Mouse (Mus musculus) heart, embryonic 14.5 days (tissue): ENCODE data around the gene Pdzd7. TPM values are rescaled to one million over a fixed set of nuclear protein-coding genes. Genes with fewer than 3 reads are reported as not detected.
A peak's percentile ranks its signal among the peaks of the same experiment; 100 is the strongest.

Source experiments
- ATAC-seq: fragments of 200-750 bp; cut with Nextera tagmentation; 2 replicates; pipeline ENCODE4 v1.8.0; 2017; ENCODE audit warnings: low read depth, moderate TSS enrichment; ENCODE audit not compliant: insufficient number of reproducible peaks, insufficient read depth, low FRiP score
- H3K27ac ChIP-seq, 2 experiments: fragments of 200-500 bp in 1 of 2; fragments of 300-500 bp in 1 of 2; sonication (generic) in 1 of 2; replicated peaks in 1 of 2; 2 replicates each; pipeline ENCODE4 v1.5.1; 2012 to 2014; ENCODE audit warnings: low read depth in 2 of 2, low read length in 2 of 2, control low read depth in 1 of 2, mild to moderate bottlenecking in 1 of 2, mixed read lengths in 1 of 2; ENCODE audit not compliant: control insufficient read depth in 1 of 2, insufficient read depth in 1 of 2
- H3K27me3 ChIP-seq: fragments of 300-500 bp; sonication (generic); 2 replicates; pipeline ENCODE4 v1.6.1; 2014; ENCODE audit warnings: mild to moderate bottlenecking, low read length, control low read depth; ENCODE audit not compliant: control insufficient read depth, insufficient read depth
- H3K36me3 ChIP-seq: fragments of 300-500 bp; sonication (generic); 2 replicates; pipeline ENCODE4 v1.6.1; 2014; ENCODE audit warnings: mild to moderate bottlenecking, control low read depth, low read length, mixed read lengths; ENCODE audit not compliant: control insufficient read depth, insufficient read depth
- H3K4me1 ChIP-seq, 2 experiments: fragments of 200-500 bp in 1 of 2; fragments of 300-500 bp in 1 of 2; sonication (generic) in 1 of 2; 2 replicates each; pipeline ENCODE4 v1.6.1; 2012 to 2014; ENCODE audit warnings: low read length in 2 of 2, control low read depth in 1 of 2, mixed read lengths in 1 of 2; ENCODE audit not compliant: control insufficient read depth in 2 of 2, insufficient read depth in 2 of 2
- H3K4me2 ChIP-seq: fragments of 300-500 bp; sonication (generic); 2 replicates; pipeline ENCODE4 v1.6.1; 2014; ENCODE audit warnings: mild to moderate bottlenecking, low read length
- H3K4me3 ChIP-seq, 2 experiments: fragments of 200-500 bp in 1 of 2; fragments of 300-500 bp in 1 of 2; sonication (generic) in 1 of 2; 2 replicates each; pipeline ENCODE4 v1.5.1; 2012 to 2014; ENCODE audit warnings: low read length in 2 of 2, mild to moderate bottlenecking in 2 of 2, control low read depth in 1 of 2, low read depth in 1 of 2, moderate library complexity in 1 of 2; ENCODE audit not compliant: control insufficient read depth in 1 of 2, insufficient read depth in 1 of 2
- H3K9ac ChIP-seq: fragments of 300-500 bp; sonication (generic); 2 replicates; pipeline ENCODE4 v1.6.1; 2014; ENCODE audit warnings: mild to moderate bottlenecking, low read length
- H3K9me3 ChIP-seq: fragments of 300-500 bp; sonication (generic); 2 replicates; pipeline ENCODE4 v1.6.1; 2016; ENCODE audit warnings: low read length, control low read depth; ENCODE audit not compliant: control insufficient read depth
- WGBS: fragments of 180-500 bp; shearing (Covaris S2); extraction: QIAGEN DNeasy Blood & Tissue Kit; methylation state at CpG from one replicate; pipeline ENCODE4 v1.1.7; 2014; 5-methylcytosine and 5-hydroxymethylcytosine counted together
- polyA plus RNA-seq: library from polyadenylated mRNA; unstranded; fragments of >200 nt; fragmentation: Nextera tagmentation; extraction: Ambion mirVana; gene quantifications from 2 replicates; pipeline ENCODE4 v1.2.1, GENCODE M21; 2014

The Pdzd7 gene
- polyA plus RNA-seq, 1 experiment from 2014 or later = 0.11 TPM

DNA sequence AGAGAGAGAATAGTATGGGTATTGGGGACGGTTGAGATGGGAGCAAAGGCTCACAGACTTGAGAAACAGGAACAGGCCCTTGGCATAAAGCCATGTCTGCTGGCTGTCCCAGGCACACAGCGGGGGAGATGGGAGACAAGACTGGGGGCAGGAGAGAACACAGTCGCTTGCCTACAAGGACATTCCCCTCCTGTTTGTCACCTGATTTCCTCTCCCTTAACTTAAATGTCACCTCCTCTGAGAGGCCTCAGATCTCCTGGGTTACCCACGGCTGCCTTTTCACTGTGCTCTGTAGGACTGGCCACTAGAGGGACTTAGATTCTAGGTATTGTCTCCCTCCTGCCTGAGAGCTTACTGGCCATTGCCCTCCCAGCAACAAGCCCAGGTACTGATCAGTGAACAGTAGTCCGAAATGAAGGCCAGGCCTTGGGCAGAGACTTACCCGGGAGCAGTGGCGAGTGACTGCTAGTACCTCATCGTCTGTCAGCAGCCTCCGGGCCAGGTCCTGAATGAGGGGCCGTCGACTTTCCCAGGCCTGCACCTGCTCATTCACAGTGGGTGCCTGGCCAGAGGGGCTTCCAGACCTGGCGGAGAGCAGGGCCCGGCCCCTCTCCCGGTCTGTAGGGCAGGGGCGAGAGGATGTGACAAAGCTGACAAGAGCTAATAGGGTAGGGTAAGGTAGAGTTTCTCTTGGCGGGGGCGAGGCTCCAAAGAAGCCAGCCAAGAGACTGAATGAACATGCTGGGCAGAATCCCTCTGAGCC, 12.8 kb downstream of the Pdzd7 start:
- Histone ChIP-seq H3K9ac (no peak overlapping the region), H3K9me3 (no peaks in the 10 kb centered on the region), H3K27me3 (no peaks in the 10 kb centered on the region), H3K27ac (0 out of 4 replicates have a peak overlapping the region, but pooled peaks of 1 of the 2 experiments have one; percentile 4), H3K4me3 (no peak overlapping the region), H3K4me1 (peaks cover 13 to 31% of the 10 kb centered on the region in 2 experiments), H3K4me2 (no peak overlapping the region), H3K36me3 (peaks cover 13% of the 10 kb centered on the region)
- no peak for ATAC-seq
- WGBS = 49% methylated on average over 17 of the region's 17 CpGs

DNA sequence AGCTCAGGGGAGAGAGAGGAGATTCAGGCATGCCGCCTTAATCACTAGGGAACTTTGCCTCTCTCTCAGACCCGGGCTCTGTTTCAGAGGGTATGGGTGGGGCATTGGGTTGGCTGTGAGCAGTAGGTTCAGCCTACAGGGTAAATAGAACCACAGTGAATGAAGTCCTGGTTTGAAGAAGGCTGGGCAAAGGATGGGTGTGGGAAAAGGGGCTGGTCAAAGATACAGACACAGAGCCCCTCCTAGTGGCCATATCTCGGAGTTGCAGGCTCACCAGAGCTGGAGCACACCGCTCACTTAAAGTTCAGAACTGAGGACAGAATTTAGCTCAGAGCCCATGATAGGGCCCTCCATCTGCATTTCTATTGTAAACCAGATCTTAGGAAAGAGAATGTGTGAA, 13.7 kb downstream of the Pdzd7 start:
- no peaks in the 10 kb centered on the region for H3K27me3 ChIP-seq
- WGBS = 21% methylated on average over 4 of the region's 4 CpGs
- H3K4me3 ChIP-seq = no peak overlapping the region
- no peaks in the 10 kb centered on the region for H3K9me3 ChIP-seq
- no peak overlapping the region for H3K27ac ChIP-seq
- H3K4me2 ChIP-seq = no peak overlapping the region
- H3K9ac ChIP-seq = no peak overlapping the region
- peaks cover 13 to 31% of the 10 kb centered on the region in 2 experiments for H3K4me1 ChIP-seq
- ATAC-seq = no peak
- peaks cover 23% of the 10 kb centered on the region for H3K36me3 ChIP-seq

DNA sequence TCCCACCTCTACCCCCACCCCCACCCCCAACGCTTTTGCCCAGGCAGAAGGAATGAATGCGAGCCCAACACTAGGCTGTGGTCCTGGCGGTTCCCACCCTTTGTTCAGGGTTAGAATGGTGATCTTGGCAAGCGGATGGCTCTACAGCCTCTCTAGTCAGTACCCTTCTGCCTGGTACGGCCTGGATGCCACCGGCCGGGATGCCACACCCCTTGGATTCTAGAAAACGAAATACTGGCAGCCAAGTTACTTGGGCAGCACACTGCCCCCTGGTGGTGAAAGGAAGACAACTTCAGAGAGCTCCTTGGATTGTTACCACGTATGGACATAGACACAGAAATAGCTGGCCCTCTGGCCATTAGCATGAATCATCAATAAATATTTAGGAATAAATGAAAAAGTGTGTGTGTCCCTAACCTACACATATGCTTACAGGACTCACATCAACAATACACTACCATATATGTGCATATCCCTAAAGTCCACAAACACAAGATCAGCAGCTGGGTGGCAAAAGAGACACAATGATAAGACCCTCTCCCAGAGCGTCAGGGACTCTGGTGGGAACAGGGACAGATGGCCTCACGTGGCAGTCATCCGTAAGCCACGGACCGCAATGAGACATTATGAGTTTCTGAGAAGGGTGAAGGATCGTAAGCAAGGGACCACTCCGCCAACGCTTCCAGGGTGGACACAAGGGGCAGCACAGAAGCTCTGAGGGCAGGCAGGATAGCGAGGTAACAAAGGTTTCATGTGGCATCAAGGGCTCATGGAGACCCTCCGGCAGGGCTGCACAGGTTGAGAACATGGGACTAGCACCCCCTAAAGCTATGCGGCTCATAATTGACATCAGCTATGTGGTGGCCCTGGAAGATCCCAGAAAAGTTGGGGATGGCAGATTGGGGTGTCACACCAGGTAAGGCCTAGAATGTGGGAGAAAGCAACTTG, 14.5 kb downstream of the Pdzd7 start:
- ATAC-seq = no peak
- WGBS = 37% methylated on average over 20 of the region's 20 CpGs
- H3K36me3 ChIP-seq = peaks cover 30% of the 10 kb centered on the region
- peak overlapping the region; percentile 17 to 29; a peak in 3 of 4 replicates for H3K4me3 ChIP-seq
- no peaks in the 10 kb centered on the region for H3K9me3 ChIP-seq
- peak overlapping the region; percentile 63 for H3K4me2 ChIP-seq
- peak overlapping the region in 1 of 2 experiments; percentile 35; a peak in 1 of 4 replicates for H3K27ac ChIP-seq
- H3K9ac ChIP-seq = peak overlapping the region; percentile 8; the same call in 1 of the 2 replicates
- peaks cover 13 to 31% of the 10 kb centered on the region in 2 experiments for H3K4me1 ChIP-seq
- H3K27me3 ChIP-seq = no peaks in the 10 kb centered on the region

DNA sequence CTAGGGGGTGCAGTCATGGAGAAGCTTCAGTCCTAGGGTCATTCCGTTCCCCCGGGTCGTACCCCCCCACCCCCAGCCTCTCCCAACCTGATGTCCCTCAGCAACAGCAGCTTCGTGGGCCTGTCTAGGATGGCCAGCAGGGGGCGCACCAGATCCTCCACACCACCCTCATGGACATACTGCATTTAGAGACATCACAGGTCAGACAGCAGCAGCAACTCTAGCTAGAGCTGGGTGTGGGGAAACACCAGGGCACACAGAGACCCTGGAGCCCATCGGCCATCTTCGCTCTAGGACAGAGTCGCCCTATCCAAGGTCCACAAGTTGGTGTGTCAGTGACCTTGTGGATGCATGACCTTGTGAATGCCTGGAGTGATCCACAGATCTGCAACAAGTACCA, 15.4 kb downstream of the Pdzd7 start:
- Histone ChIP-seq H3K36me3 (peaks cover 39% of the 10 kb centered on the region), H3K27ac (peak overlapping the region in 1 of 2 experiments; percentile 35; a peak in 1 of 4 replicates), H3K4me2 (peak overlapping the region; percentile 63), H3K4me1 (peaks cover 13 to 31% of the 10 kb centered on the region in 2 experiments), H3K9me3 (no peaks in the 10 kb centered on the region), H3K27me3 (no peaks in the 10 kb centered on the region), H3K9ac (no peak overlapping the region), H3K4me3 (no peak overlapping the region)
- 0 out of 2 replicates have a peak, but pooled peaks have one; percentile 14 for ATAC-seq
- 31% methylated on average over 8 of the region's 8 CpGs for WGBS

DNA sequence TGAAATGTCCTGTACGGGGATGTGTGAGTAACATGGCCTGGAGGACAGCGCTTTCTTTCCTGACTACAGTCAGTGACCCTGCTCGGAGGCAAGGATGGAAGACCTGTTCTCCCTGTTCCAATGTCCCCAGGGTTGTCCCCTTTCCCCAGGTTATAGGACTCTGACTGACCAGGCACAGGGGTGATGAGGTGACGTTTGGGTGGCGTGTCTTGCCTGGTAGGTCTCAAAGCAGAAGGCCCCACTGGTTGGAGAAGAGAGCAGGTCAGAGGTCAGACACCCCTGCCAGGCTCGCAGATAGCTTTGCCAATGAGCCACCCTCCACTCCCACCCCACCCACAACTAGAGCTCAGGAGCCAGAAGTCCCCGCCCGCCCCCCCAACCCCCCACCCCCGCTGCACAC, 15.9 kb downstream of the Pdzd7 start:
- Histone ChIP-seq H3K27me3 (no peaks in the 10 kb centered on the region), H3K4me1 (peaks cover 13 to 31% of the 10 kb centered on the region in 2 experiments), H3K9me3 (no peaks in the 10 kb centered on the region), H3K4me2 (no peak overlapping the region), H3K4me3 (no peak overlapping the region), H3K27ac (no peak overlapping the region), H3K9ac (no peak overlapping the region), H3K36me3 (peaks cover 45% of the 10 kb centered on the region)
- ATAC-seq = no peak
- 53% methylated on average over 9 of the region's 9 CpGs for WGBS

DNA sequence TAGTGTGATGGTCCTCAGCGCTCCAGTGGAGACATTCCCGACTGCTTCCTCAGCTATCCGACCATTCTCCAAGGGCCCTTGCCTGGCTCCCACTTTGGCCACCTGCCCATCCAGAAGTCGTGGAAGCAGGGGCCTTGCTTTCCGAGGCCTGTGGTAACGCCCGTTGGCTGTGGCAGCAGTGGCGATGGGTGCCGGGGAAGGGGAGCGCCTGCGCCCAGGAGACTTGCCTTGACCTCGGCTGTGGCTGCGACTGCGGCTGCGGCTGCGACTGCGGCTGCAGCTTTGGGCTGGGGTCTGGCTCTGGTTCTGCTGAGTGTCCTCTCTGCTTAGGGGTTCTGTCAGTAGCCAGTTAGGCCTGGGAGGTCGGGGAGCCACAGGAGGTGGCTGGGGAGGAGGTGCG, 16.8 kb downstream of the Pdzd7 start:
- Histone ChIP-seq H3K9ac (no peak overlapping the region), H3K4me3 (no peak overlapping the region), H3K4me1 (peaks cover 13 to 31% of the 10 kb centered on the region in 2 experiments), H3K9me3 (no peaks in the 10 kb centered on the region), H3K27ac (no peak overlapping the region), H3K4me2 (no peak overlapping the region), H3K36me3 (peaks cover 52% of the 10 kb centered on the region), H3K27me3 (no peaks in the 10 kb centered on the region)
- 57% methylated on average over 19 of the region's 19 CpGs for WGBS
- ATAC-seq = no peak

DNA sequence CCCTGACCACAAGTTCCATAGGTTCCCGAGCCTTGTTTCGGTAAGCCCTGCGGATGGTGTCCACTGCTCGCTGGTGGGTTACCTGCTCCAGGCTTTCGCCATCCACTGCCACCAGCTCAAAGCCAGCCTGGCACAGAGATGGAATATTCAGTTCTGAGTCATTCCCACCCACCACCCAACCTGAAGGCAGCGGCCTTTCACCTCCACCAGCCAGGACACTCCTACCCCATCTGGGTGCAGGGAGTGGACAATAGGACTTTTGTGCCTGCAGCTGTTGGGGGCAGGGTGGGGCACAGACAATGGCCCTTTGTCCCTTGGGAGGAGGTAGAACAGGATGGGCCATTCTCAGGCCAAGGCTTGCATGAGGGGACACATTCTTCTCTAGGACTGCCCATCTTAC, 17.7 kb downstream of the Pdzd7 start:
- Histone ChIP-seq H3K4me2 (no peak overlapping the region), H3K9ac (no peak overlapping the region), H3K4me3 (no peak overlapping the region), H3K36me3 (peaks cover 58% of the 10 kb centered on the region), H3K4me1 (peaks cover 11 to 25% of the 10 kb centered on the region in 2 experiments), H3K9me3 (no peaks in the 10 kb centered on the region), H3K27ac (no peak overlapping the region), H3K27me3 (no peaks in the 10 kb centered on the region)
- 83% methylated on average over 6 of the region's 6 CpGs for WGBS
- ATAC-seq = no peak
